Mouse (Mus musculus) right cerebral cortex, postnatal 10 days (tissue): ENCODE data around the gene Trim34a.
"Not testable (repeated sequence)": the region's sequence is repeated elsewhere in the genome, so short reads cannot be mapped to it uniquely, and the experiment has no call there.

Source experiments
- DNase-seq, 2 experiments: peaks; one replicate each; pipeline ENCODE4 v3.0.0; 2021; ENCODE audit warnings: low spot score in 2 of 2

Trim34a gene

DNA sequence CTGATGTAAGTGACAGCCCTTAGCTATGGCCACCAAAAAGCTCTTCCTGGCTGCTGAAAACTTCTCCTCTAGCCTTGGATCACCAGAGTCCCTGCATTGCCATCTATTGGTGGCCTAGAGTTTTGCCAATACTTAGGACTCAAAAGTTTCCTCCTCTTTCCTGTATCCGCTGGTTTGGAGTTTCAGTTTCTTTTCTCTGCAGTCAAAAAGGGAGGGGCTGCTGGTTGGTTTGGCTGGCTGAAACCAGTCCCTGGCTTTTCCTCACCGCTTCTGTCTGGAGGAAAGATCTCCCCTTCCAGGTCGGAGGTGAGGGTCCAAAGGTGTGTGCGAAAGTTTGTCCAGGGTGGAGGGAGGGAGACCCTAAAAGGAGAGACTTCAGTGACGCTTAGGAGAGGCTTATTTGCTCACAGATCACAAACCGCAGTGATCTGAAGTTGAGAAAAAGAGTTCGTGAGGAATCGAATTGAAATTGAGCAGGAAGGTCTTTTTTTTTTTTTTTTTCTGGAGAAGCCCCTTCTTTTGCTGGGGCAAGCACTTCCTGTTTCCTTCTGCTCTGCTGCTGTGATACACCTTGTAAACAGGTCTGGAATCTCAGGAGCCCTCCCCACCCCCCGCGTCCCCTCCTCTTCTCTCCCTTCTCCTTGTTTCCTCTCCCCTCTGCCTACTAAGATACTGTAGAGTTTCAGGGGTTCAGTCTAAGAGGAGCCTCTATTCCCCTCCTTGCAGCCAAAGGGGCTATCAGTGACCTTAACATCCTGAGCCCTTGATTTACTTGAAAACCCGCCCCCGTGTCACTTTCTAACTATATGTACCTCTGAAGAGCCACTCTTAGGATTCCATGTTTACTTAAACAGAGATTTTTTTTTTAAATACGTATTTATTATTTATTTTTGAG lies at the start of gene Trim34a:
TSS of gene Trim34a (plus strand) at position 171 of the 895 bp plus-strand sequence.
- DNase-seq: peak; percentile 27 to 31

- DNase-seq: no peak
Measured at GRCm38 (mm10) chr7:104195885-104196284, 48.4 kb upstream of the Trim34a start, which contains the start of gene Olfr649. TSS of gene Olfr649 (minus strand) at chr7:104195985.

- DNase-seq: peak in 1 of 2 experiments; percentile 48
Measured at GRCm38 (mm10) chr7:104199822-104200221, 44.4 kb upstream of the Trim34a start.

- no peak for DNase-seq
Measured at GRCm38 (mm10) chr7:104206197-104206596, 38.1 kb upstream of the Trim34a start.

- DNase-seq: no peak
Measured at GRCm38 (mm10) chr7:104216011-104216535, 28.2 kb upstream of the Trim34a start.

DNA sequence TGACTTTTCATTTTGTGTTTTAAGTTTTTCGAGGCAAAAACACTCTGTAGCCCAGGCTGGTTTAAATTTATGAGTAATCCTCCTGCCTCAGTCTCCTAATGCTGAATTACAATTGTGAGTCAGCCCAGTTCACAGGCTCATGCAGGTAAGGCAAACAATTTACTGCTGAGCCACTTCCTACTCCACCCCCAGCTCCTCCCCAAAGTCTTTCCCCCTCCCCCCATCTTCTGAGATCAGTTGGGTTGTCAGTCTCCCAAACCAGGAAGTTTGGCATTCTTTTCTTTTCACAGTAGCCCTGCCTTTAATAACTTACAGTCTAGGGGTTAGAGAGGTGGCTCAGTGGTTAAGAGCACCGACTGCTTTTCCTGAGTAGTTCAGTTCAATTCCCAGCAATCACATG lies 26.4 kb upstream of the Trim34a start:
- no peak for DNase-seq

- peak; percentile 32 to 53 for DNase-seq
Measured at GRCm38 (mm10) chr7:104218701-104219569, 25.3 kb upstream of the Trim34a start, which contains the start of gene Trim6. TSS of gene Trim6 (plus strand) at chr7:104218793.

GRCm38 (mm10) chr7:104231203-104231602 lies 13.1 kb upstream of the Trim34a start:
- no peak for DNase-seq

DNA sequence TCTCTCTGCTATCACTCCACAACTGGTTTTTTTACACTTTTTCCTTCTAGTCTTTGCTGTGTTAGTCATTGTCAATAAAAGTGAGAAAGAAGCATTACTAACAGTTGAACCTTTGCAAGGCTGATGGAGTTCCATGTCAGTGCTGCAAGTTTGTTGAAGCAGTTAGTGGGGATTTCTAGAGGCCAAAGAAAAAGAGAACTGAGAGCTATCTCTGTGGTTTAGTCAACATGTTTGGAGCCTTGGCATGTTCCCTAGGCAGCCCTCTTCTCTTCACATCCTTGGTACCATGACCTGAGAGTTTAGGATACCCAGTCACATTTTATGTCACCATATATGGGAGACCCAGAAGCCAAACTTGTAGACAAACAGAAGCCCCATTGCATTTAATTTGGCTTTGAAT lies 3.4 kb upstream of the Trim34a start:
- DNase-seq: no peak

DNA sequence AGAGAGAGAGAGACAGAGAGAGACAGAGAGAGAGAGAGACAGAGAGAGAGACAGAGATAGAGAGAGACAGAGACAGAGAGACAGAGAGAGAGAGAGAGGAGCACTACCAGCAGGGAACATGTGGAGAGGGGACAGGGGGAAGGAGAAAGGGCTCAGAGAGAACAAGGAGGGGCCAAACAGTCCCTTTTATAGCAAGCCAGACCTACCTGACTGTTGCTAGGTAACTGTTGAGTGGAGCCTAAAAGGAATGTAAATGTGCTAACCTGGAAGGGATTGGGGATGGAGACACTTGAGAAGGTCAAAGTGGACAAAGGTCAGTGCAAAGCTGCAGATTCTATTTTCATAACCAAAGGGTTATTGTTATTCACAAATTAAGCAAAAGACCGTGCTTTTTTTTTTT lies 641 bp upstream of the Trim34a start:
- no peak for DNase-seq

DNA sequence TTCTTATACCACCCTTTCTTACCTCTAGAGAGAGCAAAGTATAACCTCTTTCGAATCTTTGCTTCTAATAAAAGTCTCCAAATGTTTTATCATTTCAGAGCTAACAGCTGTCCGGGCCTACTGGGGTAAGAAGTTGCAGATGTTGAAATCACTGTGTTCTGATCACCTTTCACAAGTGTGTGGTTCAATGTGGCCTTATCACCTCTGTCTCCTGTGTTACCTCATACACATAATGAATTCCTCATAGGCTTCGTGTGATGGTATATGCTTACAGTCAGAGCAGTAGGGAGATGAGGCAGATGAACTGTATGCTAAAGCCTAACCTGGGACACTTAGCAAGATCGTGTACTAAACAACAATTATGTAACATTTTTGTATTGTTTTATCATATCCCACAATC lies 16.1 kb downstream of the Trim34a start:
- not testable (repeated sequence) for DNase-seq

DNA sequence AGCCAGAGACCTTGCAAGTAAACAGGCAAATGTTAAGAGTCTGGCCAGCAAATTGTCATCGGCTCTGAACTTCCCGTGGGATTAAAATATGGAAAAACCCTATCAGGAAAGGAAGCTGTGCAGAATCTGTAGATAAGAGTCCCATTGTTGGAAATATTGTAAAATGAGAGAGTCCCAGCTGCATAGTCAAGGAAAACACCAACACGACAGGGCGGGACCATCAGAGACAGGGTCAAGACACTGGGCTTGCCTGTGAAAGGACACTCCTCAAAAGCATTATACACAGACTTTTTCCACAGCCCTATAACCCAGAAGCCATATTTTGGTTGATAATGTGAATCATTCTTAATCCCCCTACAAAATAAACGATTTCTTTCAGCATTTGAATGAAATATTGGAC lies 21.1 kb downstream of the Trim34a start:
- DNase-seq: not testable (repeated sequence)

GRCm38 (mm10) chr7:104279361-104279760 lies 35.1 kb downstream of the Trim34a start:
- DNase-seq: not testable (repeated sequence)

DNA sequence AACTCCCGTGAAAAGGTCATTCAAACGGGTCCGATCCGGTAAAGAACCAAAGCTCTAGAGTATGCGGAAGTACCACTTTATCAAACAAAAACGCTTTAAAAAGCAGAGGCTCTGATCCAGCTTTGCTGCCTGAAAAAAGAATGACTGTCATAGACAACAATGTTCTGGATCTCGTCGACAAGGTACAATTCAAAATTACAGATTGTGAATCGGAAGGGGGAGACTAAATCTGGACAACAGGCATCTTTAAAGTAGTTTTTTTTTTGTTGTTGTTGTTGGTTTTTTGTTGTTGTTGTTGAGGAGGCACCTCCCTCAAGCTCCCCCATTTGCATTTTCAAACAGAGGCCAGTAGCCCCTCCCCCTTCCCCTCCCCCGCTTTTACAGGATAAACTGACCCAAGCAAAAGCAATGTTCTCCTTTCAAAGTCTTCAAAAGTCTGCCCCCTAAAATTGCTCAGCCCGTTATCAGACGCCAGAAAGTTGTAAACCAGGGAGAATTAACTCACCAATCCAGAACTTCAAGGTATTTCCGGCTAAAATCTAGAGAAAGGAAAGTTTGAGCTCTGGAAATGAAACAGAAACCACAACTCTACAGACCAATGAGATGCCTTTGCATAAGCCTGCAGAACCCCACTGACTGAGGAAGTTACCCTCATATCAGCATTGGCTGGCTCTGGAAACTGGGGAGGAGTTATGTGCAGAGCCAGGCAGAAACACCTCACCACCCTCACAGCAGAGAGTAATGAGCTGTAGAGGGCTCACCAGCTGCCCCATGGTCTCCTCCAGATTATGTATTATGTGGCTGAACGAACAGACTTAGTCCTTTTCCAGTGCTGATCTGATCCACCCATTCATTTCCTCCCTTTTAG lies 43.6 kb downstream of the Trim34a start, which contains the start of gene Trim5:
TSS of gene Trim5 (minus strand) at position 519 of the 868 bp plus-strand sequence.
- DNase-seq: not testable (repeated sequence)

- no peak for DNase-seq
Measured at GRCm38 (mm10) chr7:104290641-104291040, 46.4 kb downstream of the Trim34a start.

DNA sequence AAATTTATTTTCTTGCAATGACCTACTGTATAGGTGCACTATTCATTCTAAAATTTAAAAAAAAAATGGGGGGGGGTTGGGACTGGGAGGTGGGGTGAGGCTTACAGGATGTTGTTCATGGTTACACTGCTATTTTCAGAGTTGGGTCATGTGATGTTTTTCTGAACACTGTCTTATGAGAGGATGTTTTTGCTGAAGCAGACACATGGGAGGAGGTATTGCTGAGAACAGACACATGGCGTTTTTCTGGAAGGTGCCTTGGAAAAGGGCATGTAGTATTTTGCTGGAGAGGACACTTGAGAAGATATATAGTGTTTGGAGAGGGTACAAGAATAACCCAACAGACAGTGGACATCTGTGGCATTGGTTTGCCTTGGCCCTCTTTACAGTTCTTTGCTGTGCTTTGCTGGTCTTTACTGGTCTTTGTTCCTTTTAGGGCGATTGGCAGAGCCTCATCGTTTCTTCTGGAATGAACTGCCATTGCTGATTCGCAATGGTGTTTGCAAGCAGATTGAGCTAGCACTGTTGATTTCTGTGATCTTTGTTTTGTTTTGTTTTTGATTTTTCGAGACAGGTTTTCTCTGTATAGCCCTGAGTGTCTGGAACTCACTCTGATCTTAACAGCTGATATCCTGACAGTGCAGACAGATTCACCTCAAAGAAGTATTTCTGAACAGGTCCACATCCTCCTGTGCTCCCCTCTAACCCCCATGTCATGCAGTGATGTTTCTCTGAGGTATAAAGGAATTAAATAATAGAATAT lies 47.6 kb downstream of the Trim34a start:
- DNase-seq: no peak
